ENCODE assay signal across 12 mouse cellular contexts in genomic region chr4:34960781-34961560, GRCm38 (mm10).
DNase-seq lines count a peak whose midpoint lies in the region; ATAC-seq and TF ChIP-seq lines count a peak whose summit lies in the region.
"Had no signal": no experiment of that assay in that cellular context is flagged by ENCODE, and none has a peak within 500 bp of the region (broad histone marks: within the 10 kb centered on the region; RNA-seq: fewer than 3 reads in every experiment).

No protein-coding gene starts in this region.

- DNase-seq in frontal cortex, postnatal 10 days (ENCODE audit: low spot score in 2 of 2): no peak
- peak; percentile 44 to 57 for DNase-seq in layer of hippocampus, adult 2 months (ENCODE audit: low spot score in 2 of 2)
- DNase-seq in layer of hippocampus, adult 9-10 months (ENCODE audit: low spot score): no peak
- peak; percentile 28 for DNase-seq in 3T3-L1 (ENCODE audit: low read depth, low spot score)
- peak; percentile 78 for DNase-seq in brain, adult 2 months (ENCODE audit: low read depth, low spot score)
- DNase-seq in MN1 (ENCODE audit: low spot score): no peak
- no peak for DNase-seq in spleen, postnatal 14 days (ENCODE audit: low spot score in 2 of 2)
- DNase-seq: adrenal gland, postnatal 25 days; thymus, postnatal 14 days had no signal

- no peak overlapping the region for H3K4me3 ChIP-seq in layer of hippocampus, adult 2 months
- H3K4me3 ChIP-seq: hindbrain, embryonic 12.5 days; limb, embryonic 13.5 days had no signal

- no peak overlapping the region for H3K27ac ChIP-seq in layer of hippocampus, adult 2 months
- H3K27ac ChIP-seq: hindbrain, embryonic 12.5 days; limb, embryonic 13.5 days had no signal

- TF ChIP-seq CTCF in layer of hippocampus, adult 2 months (conservative IDR thresholded peaks at IDR 0.05): peak; percentile 83

- ATAC-seq in frontal cortex, adult (ENCODE audit: low TSS enrichment): peak; percentile 88

Comparison
In these comparisons a context has a peak if more than half of its experiments do, and no peak if none do; other contexts are left out.
1. DNase-seq: peak in layer of hippocampus, adult 2 months (2 of 2), 3T3-L1 (single experiment) and brain, adult 2 months (single experiment); none in frontal cortex, postnatal 10 days (0 of 2), layer of hippocampus, adult 9-10 months (single experiment), MN1 (single experiment) and spleen, postnatal 14 days (0 of 2).